Mouse (Mus musculus) liver, embryonic 15.5 days (tissue): ENCODE results near the gene Nr2f1. TPM values are rescaled to one million over a fixed set of nuclear protein-coding genes. Genes with fewer than 3 reads are reported as not detected.

ENCODE experiments used
- ATAC-seq: fragments of 200-750 bp; cut with Nextera tagmentation; 2 replicates; pipeline ENCODE4 v1.8.0; 2017; ENCODE audit warnings: moderate number of reproducible peaks, mild to moderate bottlenecking, moderate library complexity; ENCODE audit not compliant: insufficient read depth
- H3K27ac ChIP-seq: fragments of 300-500 bp; sonication (generic); replicated peaks from 2 replicates; pipeline ENCODE4 v1.5.1; 2015; ENCODE audit warnings: mild to moderate bottlenecking, inconsistent platforms
- H3K27me3 ChIP-seq: fragments of 300-500 bp; sonication (generic); 2 replicates; pipeline ENCODE4 v1.6.1; 2015; ENCODE audit warnings: mild to moderate bottlenecking, inconsistent platforms
- H3K36me3 ChIP-seq: fragments of 300-500 bp; sonication (generic); replicated peaks from 2 replicates; pipeline ENCODE4 v1.6.1; 2015; ENCODE audit warnings: moderate library complexity, mild to moderate bottlenecking, inconsistent platforms
- H3K4me1 ChIP-seq: fragments of 300-500 bp; sonication (generic); replicated peaks from 2 replicates; pipeline ENCODE4 v1.6.1; 2015; ENCODE audit warnings: inconsistent platforms
- H3K4me2 ChIP-seq: fragments of 300-500 bp; sonication (generic); 2 replicates; pipeline ENCODE4 v1.6.1; 2015; ENCODE audit warnings: moderate library complexity, mild to moderate bottlenecking, inconsistent platforms
- H3K4me3 ChIP-seq: fragments of 300-500 bp; sonication (generic); replicated peaks from 2 replicates; pipeline ENCODE4 v1.5.1; 2015; ENCODE audit warnings: mild to moderate bottlenecking, inconsistent platforms
- H3K9ac ChIP-seq: fragments of 300-500 bp; sonication (generic); 2 replicates; pipeline ENCODE4 v1.6.1; 2015; ENCODE audit warnings: moderate library complexity, mild to moderate bottlenecking, inconsistent platforms
- H3K9me3 ChIP-seq: fragments of 300-500 bp; sonication (generic); replicated peaks from 2 replicates; pipeline ENCODE4 v1.6.1; 2016; ENCODE audit warnings: inconsistent platforms
- WGBS: fragments of 180-500 bp; shearing (Covaris S2); methylation state at CpG from one replicate; pipeline ENCODE4 v1.1.7; 2015; ENCODE audit warnings: mixed read lengths; ENCODE audit not compliant: insufficient replicate concordance; 5-methylcytosine and 5-hydroxymethylcytosine counted together
- polyA plus RNA-seq: library from polyadenylated mRNA; unstranded; fragments of >200 nt; fragmentation: Nextera tagmentation; extraction: Ambion mirVana; gene quantifications from 2 replicates; pipeline ENCODE4 v1.2.1, GENCODE M21; 2015

Gene Nr2f1
- polyA plus RNA-seq, 1 experiment from 2014 or later: 0.47 TPM

- Histone ChIP-seq H3K4me2 (no peak overlapping the region), H3K9ac (no peak overlapping the region), H3K36me3 (no peaks in the 10 kb centered on the region), H3K27ac (no peak overlapping the region), H3K4me3 (no peak overlapping the region), H3K9me3 (no peaks in the 10 kb centered on the region), H3K4me1 (no peaks in the 10 kb centered on the region), H3K27me3 (peaks cover 96% of the 10 kb centered on the region)
- WGBS: 8% methylated on average over 12 of the region's 12 CpGs
- no peak for ATAC-seq
Observed at GRCm38 (mm10) chr13:78186340-78186946, 13.1 kb downstream of the Nr2f1 start.

- Histone ChIP-seq H3K27ac (no peak overlapping the region), H3K4me1 (no peaks in the 10 kb centered on the region), H3K36me3 (no peaks in the 10 kb centered on the region), H3K4me3 (no peak overlapping the region), H3K27me3 (peaks cover 96% of the 10 kb centered on the region), H3K4me2 (no peak overlapping the region), H3K9me3 (no peaks in the 10 kb centered on the region), H3K9ac (no peak overlapping the region)
- no peak for ATAC-seq
- 5% methylated on average over 14 of the region's 14 CpGs for WGBS
Observed at GRCm38 (mm10) chr13:78184786-78185466, 14.6 kb downstream of the Nr2f1 start.

GRCm38 (mm10) chr13:78183986-78184385 is 15.6 kb downstream of the Nr2f1 start:
- H3K4me1 ChIP-seq: no peaks in the 10 kb centered on the region
- H3K9ac ChIP-seq: no peak overlapping the region
- H3K36me3 ChIP-seq: no peaks in the 10 kb centered on the region
- WGBS: 9% methylated on average over 5 of the region's 5 CpGs
- H3K9me3 ChIP-seq: no peaks in the 10 kb centered on the region
- H3K27ac ChIP-seq: no peak overlapping the region
- H3K4me3 ChIP-seq: no peak overlapping the region
- H3K4me2 ChIP-seq: no peak overlapping the region
- peaks cover 98% of the 10 kb centered on the region for H3K27me3 ChIP-seq
- ATAC-seq: no peak

- 4% methylated on average over 5 of the region's 5 CpGs for WGBS
- H3K4me3 ChIP-seq: no peak overlapping the region
- no peak for ATAC-seq
Observed at GRCm38 (mm10) chr13:78183004-78183403, 16.6 kb downstream of the Nr2f1 start.

GRCm38 (mm10) chr13:78181930-78182558 is 17.5 kb downstream of the Nr2f1 start:
- 2% methylated on average over 14 of the region's 14 CpGs for WGBS

More at GRCm38 (mm10) chr13:78183004-78183403, 16.6 kb downstream of the Nr2f1 start:
- Histone ChIP-seq H3K27ac (no peak overlapping the region), H3K4me1 (no peaks in the 10 kb centered on the region), H3K36me3 (no peaks in the 10 kb centered on the region), H3K4me2 (no peak overlapping the region), H3K27me3 (peaks cover 100% of the 10 kb centered on the region), H3K9ac (no peak overlapping the region), H3K9me3 (no peaks in the 10 kb centered on the region)

GRCm38 (mm10) chr13:78181071-78181929 is 18.3 kb downstream of the Nr2f1 start:
- WGBS: 2% methylated on average over 44 of the region's 44 CpGs
- Histone ChIP-seq H3K4me3 (no peak overlapping the region), H3K27me3 (peaks cover 97% of the 10 kb centered on the region), H3K4me1 (no peaks in the 10 kb centered on the region), H3K9ac (no peak overlapping the region), H3K4me2 (peak overlapping the region; percentile 20; the same call in 1 of the 2 replicates), H3K36me3 (no peaks in the 10 kb centered on the region), H3K27ac (no peak overlapping the region), H3K9me3 (no peaks in the 10 kb centered on the region)
- no peak for ATAC-seq

More at GRCm38 (mm10) chr13:78181930-78182558, 17.5 kb downstream of the Nr2f1 start:
- Histone ChIP-seq H3K4me1 (no peaks in the 10 kb centered on the region), H3K27ac (no peak overlapping the region), H3K4me3 (no peak overlapping the region), H3K36me3 (no peaks in the 10 kb centered on the region), H3K9ac (no peak overlapping the region), H3K27me3 (peaks cover 98% of the 10 kb centered on the region), H3K9me3 (no peaks in the 10 kb centered on the region), H3K4me2 (no peak overlapping the region)
- ATAC-seq: no peak

GRCm38 (mm10) chr13:78180261-78180660 is 19.3 kb downstream of the Nr2f1 start:
- 19% methylated on average over 3 of the region's 3 CpGs for WGBS
- Histone ChIP-seq H3K36me3 (no peaks in the 10 kb centered on the region), H3K4me2 (no peak overlapping the region), H3K9ac (no peak overlapping the region), H3K27me3 (peaks cover 96% of the 10 kb centered on the region), H3K4me1 (no peaks in the 10 kb centered on the region), H3K27ac (no peak overlapping the region), H3K4me3 (no peak overlapping the region), H3K9me3 (no peaks in the 10 kb centered on the region)
- ATAC-seq: no peak

- Histone ChIP-seq H3K4me3 (no peak overlapping the region), H3K36me3 (no peaks in the 10 kb centered on the region), H3K4me2 (no peak overlapping the region), H3K4me1 (no peaks in the 10 kb centered on the region), H3K27me3 (peaks cover 96% of the 10 kb centered on the region), H3K27ac (no peak overlapping the region), H3K9me3 (no peaks in the 10 kb centered on the region), H3K9ac (no peak overlapping the region)
- no peak for ATAC-seq
- 4% methylated on average over 38 of the region's 38 CpGs for WGBS
Observed at GRCm38 (mm10) chr13:78179312-78180097, 20.1 kb downstream of the Nr2f1 start.

- Histone ChIP-seq H3K4me1 (no peaks in the 10 kb centered on the region), H3K27me3 (peaks cover 95% of the 10 kb centered on the region), H3K9me3 (no peaks in the 10 kb centered on the region), H3K27ac (no peak overlapping the region), H3K4me2 (no peak overlapping the region), H3K36me3 (no peaks in the 10 kb centered on the region), H3K9ac (no peak overlapping the region), H3K4me3 (no peak overlapping the region)
- 9% methylated on average over 5 of the region's 5 CpGs for WGBS
- ATAC-seq: no peak
Observed at GRCm38 (mm10) chr13:78178771-78179170, 20.8 kb downstream of the Nr2f1 start.

GRCm38 (mm10) chr13:78178021-78178420 is 21.5 kb downstream of the Nr2f1 start:
- H3K4me2 ChIP-seq: no peak overlapping the region
- WGBS: 5% methylated on average over 1 of the region's 1 CpGs

More at GRCm38 (mm10) chr13:78178021-78178420, 21.5 kb downstream of the Nr2f1 start:
- H3K4me3 ChIP-seq: no peak overlapping the region
- ATAC-seq: no peak
- peaks cover 93% of the 10 kb centered on the region for H3K27me3 ChIP-seq
- no peak overlapping the region for H3K27ac ChIP-seq
- no peaks in the 10 kb centered on the region for H3K4me1 ChIP-seq
- no peak overlapping the region for H3K9ac ChIP-seq
- no peaks in the 10 kb centered on the region for H3K36me3 ChIP-seq
- no peaks in the 10 kb centered on the region for H3K9me3 ChIP-seq
